Mouse (Mus musculus) limb, embryonic 11.5 days (tissue): ENCODE measurements around the gene Kcng3. TPM values are rescaled to one million over a fixed set of nuclear protein-coding genes. Genes with fewer than 3 reads are reported as not detected.

Source experiments
- ATAC-seq: fragments of 200-750 bp; cut with Nextera tagmentation; 2 replicates; pipeline ENCODE4 v1.8.0; 2017; ENCODE audit warnings: low read depth; ENCODE audit not compliant: insufficient number of reproducible peaks, low FRiP score, low TSS enrichment
- DNase-seq: peaks from one replicate; pipeline ENCODE4 v3.0.0-alpha.2; 2015; ENCODE audit warnings: low spot score
- H3K27ac ChIP-seq: fragments of 300-500 bp; sonication (generic); replicated peaks from 2 replicates; pipeline ENCODE4 v1.5.1; 2014; ENCODE audit warnings: low read depth, mild to moderate bottlenecking, low read length
- H3K27me3 ChIP-seq: fragments of 300-500 bp; sonication (generic); 2 replicates; pipeline ENCODE4 v1.6.1; 2014; ENCODE audit warnings: mild to moderate bottlenecking, low read length, mixed read lengths; ENCODE audit not compliant: control insufficient read depth, insufficient read depth
- H3K36me3 ChIP-seq: fragments of 300-500 bp; sonication (generic); 2 replicates; pipeline ENCODE4 v1.6.1; 2014; ENCODE audit warnings: mild to moderate bottlenecking, low read length, moderate library complexity, mixed read lengths; ENCODE audit not compliant: control insufficient read depth, insufficient read depth
- H3K4me1 ChIP-seq: fragments of 300-500 bp; sonication (generic); 2 replicates; pipeline ENCODE4 v1.6.1; 2014; ENCODE audit warnings: low read length, mixed read lengths; ENCODE audit not compliant: control insufficient read depth, insufficient read depth
- H3K4me2 ChIP-seq: fragments of 300-500 bp; sonication (generic); 2 replicates; pipeline ENCODE4 v1.6.1; 2014; ENCODE audit warnings: low read depth, mild to moderate bottlenecking, moderate library complexity; ENCODE audit not compliant: severe bottlenecking
- H3K4me3 ChIP-seq: fragments of 300-500 bp; sonication (generic); 2 replicates; pipeline ENCODE4 v1.5.1; 2014; ENCODE audit warnings: low read depth, low read length
- H3K9ac ChIP-seq: fragments of 300-500 bp; sonication (generic); 2 replicates; pipeline ENCODE4 v1.6.1; 2014; ENCODE audit warnings: mild to moderate bottlenecking, low read length
- H3K9me3 ChIP-seq: fragments of 300-500 bp; sonication (generic); 2 replicates; pipeline ENCODE4 v1.6.1; 2016; ENCODE audit warnings: low read length; ENCODE audit not compliant: control insufficient read depth
- WGBS: fragments of 180-500 bp; shearing (Covaris S2); extraction: QIAGEN DNeasy Blood & Tissue Kit; methylation state at CpG from one replicate; pipeline ENCODE4 v1.1.7; 2014; 5-methylcytosine and 5-hydroxymethylcytosine counted together
- polyA plus RNA-seq: library from polyadenylated mRNA; unstranded; fragments of >200 nt; fragmentation: Nextera tagmentation; extraction: Ambion mirVana; gene quantifications from 2 replicates; pipeline ENCODE4 v1.2.1, GENCODE M21; 2014

The Kcng3 gene
- polyA plus RNA-seq, 1 experiment from 2014 or later: not detected

- peaks cover 4% of the 10 kb centered on the region; the same call in 1 of the 2 replicates for H3K4me1 ChIP-seq
- H3K4me3 ChIP-seq: no peak overlapping the region
- DNase-seq: peak; percentile 53
- peaks cover 3% of the 10 kb centered on the region for H3K27me3 ChIP-seq
- no peak overlapping the region for H3K27ac ChIP-seq
- no peak overlapping the region for H3K4me2 ChIP-seq
- ATAC-seq: no peak
- 85% methylated on average over 2 of the region's 2 CpGs for WGBS
- no peak overlapping the region for H3K9ac ChIP-seq
- no peaks in the 10 kb centered on the region for H3K9me3 ChIP-seq
- H3K36me3 ChIP-seq: no peaks in the 10 kb centered on the region
These were observed 5.7 kb upstream of the Kcng3 start for GRCm38 (mm10) chr17:83637393-83637792.

GRCm38 (mm10) chr17:83636443-83636842 lies 4.7 kb upstream of the Kcng3 start:
- Histone ChIP-seq H3K4me2 (no peak overlapping the region), H3K4me1 (peaks cover 10% of the 10 kb centered on the region; the same call in 1 of the 2 replicates), H3K27me3 (peaks cover 13% of the 10 kb centered on the region), H3K27ac (no peak overlapping the region), H3K9ac (no peak overlapping the region), H3K36me3 (no peaks in the 10 kb centered on the region), H3K4me3 (no peak overlapping the region), H3K9me3 (no peaks in the 10 kb centered on the region)
- 75% methylated on average over 7 of the region's 7 CpGs for WGBS
- DNase-seq (no peak), ATAC-seq (no peak)

GRCm38 (mm10) chr17:83632653-83633570 lies 1.2 kb upstream of the Kcng3 start:
- Histone ChIP-seq H3K9me3 (no peaks in the 10 kb centered on the region), H3K4me1 (peaks cover 10% of the 10 kb centered on the region; the same call in 1 of the 2 replicates), H3K4me3 (peak overlapping the region; percentile 47), H3K4me2 (peak overlapping the region; percentile 85), H3K9ac (no peak overlapping the region), H3K27ac (no peak overlapping the region), H3K27me3 (peaks cover 44% of the 10 kb centered on the region), H3K36me3 (no peaks in the 10 kb centered on the region)
- ATAC-seq: no peak
- 2% methylated on average over 24 of the region's 24 CpGs for whole genome bisulfite sequencing
- peak; percentile 83 for DNase-seq

- H3K36me3 ChIP-seq: no peaks in the 10 kb centered on the region
- H3K4me2 ChIP-seq: peak overlapping the region; percentile 85
- peak; percentile 62 for DNase-seq
- H3K9me3 ChIP-seq: no peaks in the 10 kb centered on the region
- H3K4me3 ChIP-seq: peak overlapping the region; percentile 47
- no peak overlapping the region for H3K27ac ChIP-seq
- WGBS: 3% methylated on average over 97 of the region's 109 CpGs
- ATAC-seq: no peak; the same call in 1 of the 2 replicates
- H3K4me1 ChIP-seq: peaks cover 10% of the 10 kb centered on the region; the same call in 1 of the 2 replicates
- peaks cover 48% of the 10 kb centered on the region for H3K27me3 ChIP-seq
- H3K9ac ChIP-seq: peak overlapping the region; percentile 28
These were observed 662 bp downstream of the Kcng3 start for GRCm38 (mm10) chr17:83630787-83631678.

GRCm38 (mm10) chr17:83613907-83614306 lies 17.8 kb downstream of the Kcng3 start:
- Histone ChIP-seq H3K27me3 (no peaks in the 10 kb centered on the region), H3K9me3 (no peaks in the 10 kb centered on the region), H3K4me1 (no peaks in the 10 kb centered on the region), H3K4me2 (peak overlapping the region; percentile 0; the same call in 1 of the 2 replicates), H3K9ac (no peak overlapping the region), H3K27ac (no peak overlapping the region), H3K36me3 (no peaks in the 10 kb centered on the region), H3K4me3 (no peak overlapping the region)
- WGBS: 28% methylated on average over 11 of the region's 11 CpGs
- no peak for DNase-seq
- ATAC-seq: no peak

GRCm38 (mm10) chr17:83609532-83609931 lies 22.2 kb downstream of the Kcng3 start:
- Histone ChIP-seq H3K9me3 (no peaks in the 10 kb centered on the region), H3K4me2 (no peak overlapping the region), H3K27ac (no peak overlapping the region), H3K9ac (no peak overlapping the region), H3K4me3 (no peak overlapping the region), H3K36me3 (no peaks in the 10 kb centered on the region), H3K4me1 (no peaks in the 10 kb centered on the region), H3K27me3 (no peaks in the 10 kb centered on the region)
- DNase-seq (no peak), ATAC-seq (no peak)
- WGBS: 83% methylated on average over 4 of the region's 4 CpGs

GRCm38 (mm10) chr17:83600976-83601375 lies 30.7 kb downstream of the Kcng3 start:
- Histone ChIP-seq H3K36me3 (no peaks in the 10 kb centered on the region), H3K4me3 (no peak overlapping the region), H3K27me3 (no peaks in the 10 kb centered on the region), H3K9me3 (no peaks in the 10 kb centered on the region), H3K4me2 (no peak overlapping the region), H3K27ac (no peak overlapping the region), H3K4me1 (no peaks in the 10 kb centered on the region), H3K9ac (no peak overlapping the region)
- no peak for ATAC-seq
- 89% methylated on average over 12 of the region's 12 CpGs for WGBS
- no peak for DNase-seq

GRCm38 (mm10) chr17:83595966-83596365 lies 35.7 kb downstream of the Kcng3 start:
- Histone ChIP-seq H3K36me3 (no peaks in the 10 kb centered on the region), H3K4me3 (no peak overlapping the region), H3K27ac (no peak overlapping the region), H3K9ac (no peak overlapping the region), H3K27me3 (no peaks in the 10 kb centered on the region), H3K4me1 (no peaks in the 10 kb centered on the region), H3K4me2 (no peak overlapping the region), H3K9me3 (no peaks in the 10 kb centered on the region)
- no peak for DNase-seq
- 90% methylated on average over 7 of the region's 7 CpGs for WGBS
- no peak for ATAC-seq
